Mouse (Mus musculus): ENCODE data around the gene Dcdc2a. TPM values are rescaled to one million over a fixed set of nuclear protein-coding genes. Genes with fewer than 3 reads are reported as not detected.
A peak's percentile ranks its signal among the peaks of the same experiment; 100 is the strongest.

The Dcdc2a gene
- 0.05 and 0.06 TPM in 2 replicates for polyA plus RNA-seq (2012; rRNA removed)

DNA sequence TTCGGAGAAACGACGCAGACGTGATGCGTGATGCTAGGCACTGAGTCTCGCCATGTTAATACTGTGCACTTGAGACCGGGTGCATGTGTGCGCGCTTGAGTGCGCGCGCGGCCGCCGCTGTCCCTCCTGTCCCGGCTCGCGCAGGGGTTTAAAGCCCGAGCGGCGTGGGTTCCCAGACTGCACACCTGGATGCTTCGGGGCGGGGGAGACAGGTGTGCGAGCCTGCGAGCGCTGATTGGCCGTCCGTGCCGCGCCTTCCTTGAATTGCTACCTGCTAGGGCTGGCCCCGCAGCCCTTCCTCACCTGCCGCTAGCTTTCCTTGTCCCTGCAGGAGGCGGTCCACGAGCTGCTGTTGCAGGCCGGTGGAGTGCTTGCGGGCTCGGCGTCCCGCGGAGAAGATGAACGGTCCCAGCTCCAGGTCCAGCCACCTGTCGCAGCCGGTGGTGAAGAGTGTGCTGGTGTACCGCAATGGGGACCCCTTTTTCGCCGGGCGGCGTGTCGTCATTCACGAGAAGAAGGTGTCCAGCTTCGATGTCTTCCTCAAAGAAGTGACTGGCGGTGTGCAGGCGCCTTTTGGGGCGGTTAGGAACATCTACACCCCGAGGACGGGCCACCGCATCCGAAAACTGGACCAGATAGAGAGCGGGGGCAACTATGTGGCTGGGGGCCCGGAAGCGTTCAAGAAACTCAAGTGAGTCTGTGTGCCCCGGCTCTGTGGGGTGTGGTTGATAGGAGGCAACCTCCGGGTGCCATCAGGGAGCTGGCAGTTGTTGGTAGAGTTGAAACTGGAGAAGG lies at the start of gene Dcdc2a:
Gene Dcdc2a (plus strand): TSS at position 132 of the 795 bp plus-strand sequence.
- H3K27ac ChIP-seq (ENCODE audit: insufficient read depth, low read length): no peak within 1 kb of the TSS

DNA sequence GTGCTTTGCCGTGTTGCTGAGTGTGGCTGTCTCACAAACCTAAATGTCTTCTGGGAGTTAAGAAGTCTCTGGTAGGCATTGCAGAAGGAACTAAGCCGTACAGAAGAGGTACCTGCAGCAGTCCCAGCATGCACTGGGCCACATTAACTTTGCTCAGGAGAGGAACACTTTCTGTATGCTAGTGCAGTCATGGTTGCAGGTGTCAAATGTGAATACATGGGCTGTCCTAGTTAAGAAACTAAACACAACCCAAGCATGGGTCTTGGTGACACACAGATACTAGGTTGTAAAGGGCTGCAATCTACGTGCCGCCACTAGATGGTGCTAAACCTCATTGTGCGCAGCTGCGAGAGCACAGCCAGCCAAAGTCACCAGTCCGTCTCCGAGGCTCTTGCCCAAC lies 48.7 kb upstream of the Dcdc2a start:
- no peak for TF ChIP-seq POLR2A (IDR thresholded peaks at IDR 0.05; ENCODE audit: low read depth, low read length)
- no peak for TF ChIP-seq CTCF (IDR thresholded peaks at IDR 0.05; ENCODE audit: extremely low read depth, insufficient read depth, insufficient read length, insufficient replicate concordance)
- WGBS: 43% methylated on average over 6 of the region's 8 CpGs
- H3K27ac ChIP-seq (ENCODE audit: insufficient read depth, low read length): no peak overlapping the region
- peak in 1 of 2 experiments; percentile 43 for DNase-seq (ENCODE audit: low read depth in 1 of 2, low spot score in 2 of 2)
- H3K4me1 ChIP-seq (ENCODE audit: control insufficient read depth, insufficient read depth, insufficient read length): no peaks in the 10 kb centered on the region
- no peaks in the 10 kb centered on the region for H3K27me3 ChIP-seq (ENCODE audit: control insufficient read depth, insufficient read depth, low read length)
- peaks cover 14% of the 10 kb centered on the region for H3K36me3 ChIP-seq (ENCODE audit: control insufficient read depth, insufficient read depth, low read length)
- H3K4me3 ChIP-seq (ENCODE audit: extremely low read depth, insufficient read depth, insufficient read length): no peak overlapping the region

More for the DNA sequence above, at the start of gene Dcdc2a:
- TF ChIP-seq POLR2A (IDR thresholded peaks at IDR 0.05; ENCODE audit: low read depth, low read length): no peak
- no peak for TF ChIP-seq CTCF (IDR thresholded peaks at IDR 0.05; ENCODE audit: extremely low read depth, insufficient read depth, insufficient read length, insufficient replicate concordance)
- H3K4me3 ChIP-seq (ENCODE audit: extremely low read depth, insufficient read depth, insufficient read length): peak within 1 kb of the TSS; percentile 5; the same call in 1 of the 2 replicates
- H3K36me3 ChIP-seq (ENCODE audit: control insufficient read depth, insufficient read depth, low read length): no peaks in the 10 kb centered on the region
- 5% methylated on average over 63 of the region's 63 CpGs for WGBS
- peaks cover 15% of the 10 kb centered on the region for H3K27me3 ChIP-seq (ENCODE audit: control insufficient read depth, insufficient read depth, low read length)
- peaks cover 3% of the 10 kb centered on the region for H3K4me1 ChIP-seq (ENCODE audit: control insufficient read depth, insufficient read depth, insufficient read length)
- no peak for DNase-seq (ENCODE audit: low read depth in 1 of 2, low spot score in 2 of 2)

DNA sequence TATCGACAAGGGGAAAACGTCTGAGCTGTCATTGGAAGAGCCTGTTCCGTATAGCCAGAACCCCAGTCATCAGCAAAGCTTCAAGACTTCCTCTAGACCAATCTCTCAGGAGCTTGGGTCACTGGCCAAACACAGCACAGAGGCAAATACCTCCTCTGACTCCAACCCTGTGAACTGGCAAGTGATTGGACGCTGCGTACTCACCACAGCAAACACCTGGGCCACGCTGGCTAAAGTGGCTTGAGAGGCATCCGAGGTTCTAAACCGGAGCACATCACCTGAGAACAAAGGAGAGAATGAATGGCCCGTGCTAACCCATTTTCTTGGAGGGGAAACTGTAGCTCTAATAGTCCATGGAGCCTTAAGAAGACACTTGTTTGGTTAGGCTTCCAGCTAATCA lies 37.5 kb upstream of the Dcdc2a start:
- TF ChIP-seq POLR2A (IDR thresholded peaks at IDR 0.05; ENCODE audit: low read depth, low read length) (no peak), CTCF (IDR thresholded peaks at IDR 0.05; ENCODE audit: extremely low read depth, insufficient read depth, insufficient read length, insufficient replicate concordance) (no peak)
- Histone ChIP-seq H3K4me3 (ENCODE audit: extremely low read depth, insufficient read depth, insufficient read length) (no peak overlapping the region), H3K4me1 (ENCODE audit: control insufficient read depth, insufficient read depth, insufficient read length) (peaks cover 7% of the 10 kb centered on the region; the same call in 1 of the 2 replicates)

DNA sequence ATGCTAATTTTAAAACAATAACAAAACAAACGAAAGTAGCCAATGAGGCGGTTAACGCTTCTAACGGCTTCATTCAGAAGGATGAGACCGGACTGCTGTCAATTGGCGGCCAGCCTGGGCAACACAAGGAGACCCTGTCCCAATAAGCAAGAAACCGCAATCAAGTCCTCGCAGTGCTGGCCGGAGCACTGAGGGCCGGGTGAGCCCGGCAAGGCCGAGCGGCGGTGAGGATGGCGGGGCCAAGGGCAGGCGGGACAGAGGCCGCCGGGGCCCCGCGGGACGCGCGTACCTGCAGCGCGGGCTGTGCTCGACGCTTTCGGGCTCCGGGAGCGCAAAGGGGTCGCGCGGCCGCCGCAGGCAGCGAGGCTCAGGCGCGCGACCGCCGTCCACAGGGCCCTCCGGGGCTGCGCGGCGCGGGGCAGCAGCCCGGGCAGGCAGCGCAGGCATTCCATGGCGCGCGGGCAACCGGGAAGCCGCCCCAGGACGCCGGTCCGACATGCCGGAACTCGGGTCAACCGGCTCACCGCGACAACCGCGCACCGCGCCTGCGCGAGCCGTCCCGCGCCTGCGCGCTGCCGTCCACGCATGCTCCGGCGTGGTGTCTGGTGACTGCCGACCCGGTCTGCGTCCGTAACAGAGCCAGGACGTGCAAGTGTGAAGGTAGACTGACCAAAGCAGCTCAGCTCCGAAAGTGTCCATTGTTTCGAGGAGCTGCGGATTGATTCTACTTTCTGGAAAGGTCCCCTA lies 35.8 kb upstream of the Dcdc2a start, which contains the start of gene Mrs2:
Gene Mrs2 (minus strand): TSS at position 587 of the 747 bp plus-strand sequence.
- peak; percentile 73 to 86 for DNase-seq (ENCODE audit: low read depth in 1 of 2, low spot score in 2 of 2)
- TF ChIP-seq POLR2A (IDR thresholded peaks at IDR 0.05; ENCODE audit: low read depth, low read length): peak; percentile 74
- TF ChIP-seq CTCF (IDR thresholded peaks at IDR 0.05; ENCODE audit: extremely low read depth, insufficient read depth, insufficient read length, insufficient replicate concordance): no peak
- Histone ChIP-seq H3K4me3 (ENCODE audit: extremely low read depth, insufficient read depth, insufficient read length) (peak within 1 kb of the TSS; percentile 83), H3K36me3 (ENCODE audit: control insufficient read depth, insufficient read depth, low read length) (peaks cover 3% of the 10 kb centered on the region), H3K27me3 (ENCODE audit: control insufficient read depth, insufficient read depth, low read length) (no peaks in the 10 kb centered on the region), H3K4me1 (ENCODE audit: control insufficient read depth, insufficient read depth, insufficient read length) (peaks cover 7% of the 10 kb centered on the region; the same call in 1 of the 2 replicates), H3K27ac (ENCODE audit: insufficient read depth, low read length) (peak within 1 kb of the TSS; percentile 60)
- WGBS: under 1% methylated on average over 73 of the region's 84 CpGs

More for the DNA sequence above, 37.5 kb upstream of the Dcdc2a start:
- WGBS: 95% methylated on average over 9 of the region's 9 CpGs
- Histone ChIP-seq H3K27me3 (ENCODE audit: control insufficient read depth, insufficient read depth, low read length) (no peaks in the 10 kb centered on the region), H3K27ac (ENCODE audit: insufficient read depth, low read length) (no peak overlapping the region), H3K36me3 (ENCODE audit: control insufficient read depth, insufficient read depth, low read length) (peaks cover 3% of the 10 kb centered on the region)
- no peak for DNase-seq (ENCODE audit: low read depth in 1 of 2, low spot score in 2 of 2)

DNA sequence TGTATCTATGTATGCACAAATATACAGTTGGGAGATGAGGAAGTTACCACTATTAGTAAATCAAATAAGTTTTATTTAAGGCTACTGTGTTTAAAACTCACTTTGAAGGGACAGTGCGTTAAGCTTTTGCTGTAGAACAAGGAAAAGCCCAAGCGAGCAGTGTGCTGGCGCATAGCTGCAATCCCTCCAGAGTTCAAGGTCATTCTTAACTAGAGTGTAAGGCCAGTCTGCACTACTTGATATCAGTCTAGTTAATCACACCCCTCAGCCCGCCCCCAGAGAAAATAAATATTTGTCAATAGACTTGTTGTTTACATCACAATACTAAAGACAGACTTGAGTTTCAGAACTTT lies 35.3 kb upstream of the Dcdc2a start:
- Histone ChIP-seq H3K27ac (ENCODE audit: insufficient read depth, low read length) (peak overlapping the region; percentile 43; the same call in 1 of the 2 replicates), H3K4me1 (ENCODE audit: control insufficient read depth, insufficient read depth, insufficient read length) (peaks cover 7% of the 10 kb centered on the region; the same call in 1 of the 2 replicates), H3K4me3 (ENCODE audit: extremely low read depth, insufficient read depth, insufficient read length) (peak overlapping the region; percentile 83), H3K27me3 (ENCODE audit: control insufficient read depth, insufficient read depth, low read length) (no peaks in the 10 kb centered on the region), H3K36me3 (ENCODE audit: control insufficient read depth, insufficient read depth, low read length) (peaks cover 3% of the 10 kb centered on the region)
- TF ChIP-seq CTCF (IDR thresholded peaks at IDR 0.05; ENCODE audit: extremely low read depth, insufficient read depth, insufficient read length, insufficient replicate concordance) (no peak), POLR2A (IDR thresholded peaks at IDR 0.05; ENCODE audit: low read depth, low read length) (no peak)
- 45% methylated on average over 4 of the region's 4 CpGs for WGBS
- DNase-seq (ENCODE audit: low read depth in 1 of 2, low spot score in 2 of 2): no peak

DNA sequence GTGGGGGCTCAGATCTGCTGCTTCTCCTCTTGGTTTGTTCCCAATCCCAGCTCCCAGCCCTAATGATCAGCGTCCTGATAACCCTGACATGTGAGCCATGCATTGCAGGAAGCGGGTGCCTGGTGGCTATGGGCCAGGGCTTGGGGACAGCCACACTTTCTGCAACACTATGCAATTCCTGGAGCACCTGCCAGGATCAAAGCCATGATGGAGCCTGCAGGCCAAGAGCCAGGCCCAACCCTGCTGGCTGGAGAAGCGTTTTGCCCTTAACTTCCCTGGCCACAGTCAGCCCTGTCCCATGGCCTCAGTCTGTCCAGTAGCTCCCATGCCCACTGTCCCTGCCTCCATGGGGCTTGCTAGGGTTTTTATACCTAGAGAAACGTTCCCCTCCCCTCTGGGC lies 33.4 kb upstream of the Dcdc2a start:
- no peak overlapping the region for H3K27ac ChIP-seq (ENCODE audit: insufficient read depth, low read length)
- no peak overlapping the region for H3K4me3 ChIP-seq (ENCODE audit: extremely low read depth, insufficient read depth, insufficient read length)
- no peak for DNase-seq (ENCODE audit: low read depth in 1 of 2, low spot score in 2 of 2)
- H3K27me3 ChIP-seq (ENCODE audit: control insufficient read depth, insufficient read depth, low read length): no peaks in the 10 kb centered on the region
- H3K4me1 ChIP-seq (ENCODE audit: control insufficient read depth, insufficient read depth, insufficient read length): peaks cover 6% of the 10 kb centered on the region; the same call in 1 of the 2 replicates
- 84% methylated on average over 4 of the region's 4 CpGs for WGBS
- TF ChIP-seq POLR2A (IDR thresholded peaks at IDR 0.05; ENCODE audit: low read depth, low read length) (no peak), CTCF (IDR thresholded peaks at IDR 0.05; ENCODE audit: extremely low read depth, insufficient read depth, insufficient read length, insufficient replicate concordance) (no peak)
- H3K36me3 ChIP-seq (ENCODE audit: control insufficient read depth, insufficient read depth, low read length): no peaks in the 10 kb centered on the region

Data from spleen, adult 2 months (tissue).